Mouse (Mus musculus): Measurements from ENCODE around the gene Nudc. TPM values are rescaled to one million over a fixed set of nuclear protein-coding genes. Genes with fewer than 3 reads are reported as not detected.

Gene Nudc
- total RNA-seq, 2 experiments from 2014 or later = 45.6 to 53.5 TPM

DNA sequence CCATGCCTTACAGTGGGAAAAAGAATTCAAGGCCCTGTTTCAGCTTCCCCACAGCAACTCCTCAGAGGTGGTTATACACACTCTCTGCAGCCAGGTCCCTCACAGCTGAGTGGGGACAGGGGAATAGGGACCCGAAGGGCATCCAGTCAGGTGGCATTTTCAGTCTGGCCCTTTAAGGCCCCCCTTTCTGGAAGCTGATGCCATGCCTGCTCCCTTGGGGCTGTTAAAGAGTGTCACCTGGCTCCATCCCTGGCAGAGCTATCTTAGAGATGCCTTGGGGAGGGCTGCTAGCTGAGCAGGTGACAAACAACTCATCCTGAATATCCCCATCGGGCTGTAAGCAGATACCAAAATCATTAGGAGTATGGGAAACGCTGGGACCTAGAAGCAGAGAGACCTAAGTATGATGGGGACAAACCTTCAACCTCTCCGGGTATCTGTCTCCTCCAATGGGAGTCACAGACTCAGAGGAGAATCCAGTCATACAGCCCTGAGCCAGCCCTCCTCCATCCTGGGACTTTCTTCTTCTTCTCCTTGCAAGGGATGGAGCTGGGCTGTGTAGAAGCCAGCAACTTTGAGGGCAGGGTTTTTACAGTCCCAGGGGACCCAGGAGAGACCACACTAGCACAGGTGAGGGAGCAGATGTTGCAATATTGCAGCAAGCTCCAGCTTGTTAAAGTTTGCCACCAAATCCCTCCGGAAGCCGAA, 48.9 kb downstream of the Nudc start:
- DNase-seq = no peak
- peak overlapping the region; percentile 78 for H3K4me3 ChIP-seq
- intact Hi-C loops (cut with DNase I) = no loop called here
- no peak overlapping the region for H3K27ac ChIP-seq
- no peak for TF ChIP-seq CTCF (IDR thresholded peaks at IDR 0.05)

DNA sequence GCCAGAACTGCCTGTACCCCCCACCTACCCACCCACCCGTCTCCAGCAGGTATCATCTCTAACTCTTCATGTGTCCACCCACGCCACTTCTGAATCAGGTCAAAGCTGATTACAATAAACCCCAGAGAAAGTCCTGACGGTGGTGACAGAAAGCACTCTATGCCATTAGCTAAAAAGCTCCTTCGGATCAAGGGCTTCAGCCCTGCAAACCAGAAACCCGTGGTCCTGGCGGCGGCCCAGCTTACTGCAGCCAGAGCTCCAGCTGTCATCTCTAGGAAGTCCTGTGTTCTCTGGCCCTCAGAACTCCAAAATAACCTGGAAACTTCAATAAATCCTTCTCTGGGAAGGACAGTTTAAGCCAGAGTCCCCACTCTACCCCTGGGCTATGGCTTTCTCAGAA, 50.1 kb downstream of the Nudc start:
- DNase-seq = no peak
- H3K27ac ChIP-seq = no peak overlapping the region
- no peak overlapping the region for H3K4me3 ChIP-seq
- intact Hi-C loops (cut with DNase I) = no loop called here
- TF ChIP-seq CTCF (IDR thresholded peaks at IDR 0.05) = no peak

DNA sequence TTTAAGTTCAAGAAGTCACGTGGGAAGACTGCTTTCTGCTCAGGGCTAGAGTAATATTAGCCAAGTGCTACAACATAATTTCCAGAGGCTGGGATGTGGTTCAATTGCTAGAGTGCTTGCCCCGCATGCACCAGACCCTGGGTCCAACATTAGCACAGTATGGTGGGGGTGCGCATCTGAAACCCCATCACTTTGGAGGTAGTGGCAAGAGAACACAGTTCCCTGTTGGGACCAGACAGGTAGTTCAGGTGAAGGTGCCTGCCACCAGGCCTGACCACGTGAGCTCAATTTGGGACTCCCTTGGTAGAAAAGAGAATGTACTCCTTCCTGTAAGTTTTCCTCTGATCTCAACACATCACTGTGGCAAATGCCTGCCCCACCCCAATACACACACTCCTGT, 50.9 kb downstream of the Nudc start:
- Histone ChIP-seq H3K4me3 (peak overlapping the region; percentile 75; the same call in 1 of the 2 replicates), H3K27ac (no peak overlapping the region; the same call in 1 of the 2 replicates)
- intact Hi-C loops (cut with DNase I) = loop anchor here (1.0 to 5.0 kb wide), 2 partner anchors 16 to 73 kb away; no protein-coding TSS in a partner anchor
- no peak for TF ChIP-seq CTCF (IDR thresholded peaks at IDR 0.05)
- DNase-seq = no peak

DNA sequence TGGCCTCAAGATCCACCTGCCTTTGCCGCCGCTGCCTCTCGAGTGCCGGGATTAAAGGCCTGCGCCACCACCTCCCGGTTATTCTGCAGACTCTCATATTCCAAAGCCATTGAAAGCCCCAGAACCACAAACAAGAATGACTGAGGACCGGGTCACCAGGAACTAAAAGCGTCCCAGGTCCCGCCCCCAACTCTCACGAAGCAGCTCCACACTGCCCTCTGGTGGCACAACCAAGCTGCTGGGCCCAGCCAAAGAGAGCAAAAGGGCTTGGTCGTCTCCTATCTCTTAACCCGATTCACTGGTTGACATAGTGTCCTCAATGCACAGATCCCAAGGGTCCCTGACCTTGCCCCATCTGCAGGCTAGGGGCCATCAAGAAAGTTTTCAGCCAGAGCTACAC, 51.4 kb downstream of the Nudc start:
- no peak; the same call in 1 of the 2 replicates for TF ChIP-seq CTCF (IDR thresholded peaks at IDR 0.05)
- peak; percentile 92 for DNase-seq
- Histone ChIP-seq H3K27ac (peak overlapping the region; percentile 75), H3K4me3 (peak overlapping the region; percentile 75)
- intact Hi-C loops (cut with DNase I) = loop anchor here (1.0 to 5.0 kb wide), 2 partner anchors 15 to 72 kb away; no protein-coding TSS in a partner anchor

DNA sequence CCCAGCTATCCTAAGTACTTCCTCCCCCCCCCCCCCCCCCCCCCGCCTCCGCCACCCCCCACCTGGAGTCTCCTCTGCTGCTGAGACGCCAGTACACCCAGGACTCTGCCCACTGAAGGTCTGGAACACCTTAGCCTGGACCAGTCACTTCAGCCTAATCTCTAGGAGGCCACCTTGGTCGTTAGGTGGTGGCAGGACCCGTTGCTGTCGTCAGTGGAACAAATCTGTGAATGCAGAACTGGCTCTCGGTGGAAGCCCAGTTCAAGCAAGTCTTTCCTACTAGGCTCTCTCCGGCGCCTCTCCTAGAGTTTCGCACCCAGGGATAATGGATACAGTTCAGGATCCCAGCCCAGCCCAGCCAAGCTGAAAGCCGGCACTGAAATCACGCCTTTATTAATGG, 51.9 kb downstream of the Nudc start:
- DNase-seq = no peak
- Histone ChIP-seq H3K4me3 (peak overlapping the region; percentile 75), H3K27ac (peak overlapping the region; percentile 75)

DNA sequence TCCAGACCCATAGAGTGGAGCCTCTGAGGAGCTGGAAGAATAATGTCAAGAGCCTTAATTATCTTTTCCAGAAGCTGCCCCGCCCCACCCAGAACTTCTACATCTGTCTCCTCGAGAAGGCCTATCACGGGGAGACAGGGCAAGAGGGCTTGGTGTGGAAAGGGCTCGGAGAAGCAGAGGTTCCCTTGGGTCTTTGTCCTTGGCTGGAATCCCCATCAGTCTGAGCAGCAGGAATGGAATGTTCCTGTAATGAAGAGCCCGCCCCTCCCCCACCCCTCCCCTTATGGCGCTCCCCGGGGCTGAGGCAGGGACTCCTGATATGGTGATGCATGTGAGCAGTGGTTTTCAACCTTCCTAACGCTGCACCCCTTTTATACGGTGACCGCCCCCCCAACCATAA, 54.0 kb downstream of the Nudc start:
- Histone ChIP-seq H3K27ac (peak overlapping the region; percentile 74), H3K4me3 (peak overlapping the region; percentile 13; the same call in 1 of the 2 replicates)
- TF ChIP-seq CTCF (IDR thresholded peaks at IDR 0.05) = no peak
- intact Hi-C loops (cut with DNase I) = loop anchor here (5.0 kb wide), 1 partner anchor 69 kb away; no protein-coding TSS in a partner anchor
- peak; percentile 76 for DNase-seq

More for the DNA sequence above, 51.9 kb downstream of the Nudc start:
- intact Hi-C loops (cut with DNase I) = loop anchor here (1.0 to 5.0 kb wide), 2 partner anchors 15 to 72 kb away; no protein-coding TSS in a partner anchor
- no peak for TF ChIP-seq CTCF (IDR thresholded peaks at IDR 0.05)

DNA sequence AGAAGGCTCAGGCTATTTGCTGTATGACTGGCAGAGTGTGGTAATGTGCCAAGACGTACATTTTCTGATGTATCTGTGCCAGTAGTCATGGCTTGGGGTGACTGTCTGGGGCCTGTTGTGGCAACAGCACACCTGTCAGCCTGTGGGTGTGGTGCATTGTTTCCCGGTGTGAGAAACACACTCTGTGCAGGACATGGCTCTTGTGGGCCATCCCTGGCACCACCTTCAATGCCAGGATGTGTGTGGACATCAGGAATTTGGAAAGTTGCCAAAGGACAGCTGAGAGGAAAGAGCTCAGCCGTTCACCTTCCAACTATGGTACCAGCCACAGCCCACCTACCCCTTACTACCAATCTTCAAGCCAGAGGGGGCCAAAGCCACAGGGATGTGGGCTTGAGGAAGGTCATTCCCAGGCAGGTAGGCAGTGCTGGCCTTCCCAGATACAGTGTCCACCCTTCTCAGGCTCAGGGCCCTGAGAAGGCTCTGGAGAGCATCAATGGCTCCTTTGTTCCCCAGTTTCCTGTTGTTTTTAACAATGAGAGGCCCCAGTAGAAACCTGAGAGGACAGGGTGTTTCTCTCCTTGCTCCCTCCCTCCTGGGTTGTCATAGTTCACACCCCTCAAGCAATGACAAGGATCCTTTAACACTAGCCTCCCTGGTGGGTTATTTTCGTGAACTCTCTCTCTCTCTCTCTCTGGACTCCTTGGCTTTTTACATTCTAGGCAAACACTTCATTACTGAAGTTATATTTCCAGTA, 56.1 kb downstream of the Nudc start:
- Histone ChIP-seq H3K4me3 (no peak overlapping the region), H3K27ac (peak overlapping the region; percentile 58)
- no peak for TF ChIP-seq CTCF (IDR thresholded peaks at IDR 0.05)
- DNase-seq = no peak
- intact Hi-C loops (cut with DNase I) = loop anchor here (5.0 kb wide), 1 partner anchor 67 kb away; no protein-coding TSS in a partner anchor

DNA sequence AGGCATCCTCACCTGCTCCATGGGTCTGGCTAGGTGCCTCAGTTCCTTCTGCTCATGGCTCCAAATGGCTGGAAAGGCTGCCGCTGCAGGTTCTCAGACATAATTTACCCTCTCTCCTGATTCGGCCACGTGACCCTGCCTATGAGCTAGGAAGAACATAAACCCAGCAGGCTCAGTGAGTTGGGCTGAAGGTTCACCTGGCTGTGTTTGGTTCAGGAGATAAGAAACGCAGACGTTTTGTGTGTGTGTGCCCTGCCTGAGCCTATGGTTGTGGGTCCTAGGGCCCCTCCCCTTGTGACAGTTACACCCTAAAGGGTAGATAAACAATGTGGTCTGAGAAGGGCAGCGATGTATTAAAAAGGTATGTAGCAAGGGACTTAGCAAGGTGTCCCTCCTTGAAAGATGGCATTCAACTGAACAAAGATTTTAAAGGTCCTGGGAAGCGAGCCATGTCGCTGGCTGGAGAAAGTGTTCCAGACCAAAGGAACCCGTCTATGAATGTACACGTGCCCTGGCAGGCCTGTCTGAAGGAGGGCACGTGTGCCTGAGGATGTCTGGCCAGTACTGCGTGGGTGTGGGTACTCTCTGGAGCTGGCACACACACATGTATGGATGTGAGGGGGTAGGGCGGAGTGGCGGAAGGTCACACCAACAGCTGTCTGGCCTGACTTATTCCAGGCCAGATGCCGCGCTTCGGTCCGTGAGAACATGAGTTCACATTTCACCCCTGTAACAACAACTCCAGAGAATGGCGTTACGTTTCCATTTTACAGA, 57.0 kb downstream of the Nudc start:
- no peak overlapping the region for H3K4me3 ChIP-seq
- DNase-seq = no peak
- intact Hi-C loops (cut with DNase I) = no loop called here
- TF ChIP-seq CTCF (IDR thresholded peaks at IDR 0.05) = no peak
- H3K27ac ChIP-seq = peak overlapping the region; percentile 58

DNA sequence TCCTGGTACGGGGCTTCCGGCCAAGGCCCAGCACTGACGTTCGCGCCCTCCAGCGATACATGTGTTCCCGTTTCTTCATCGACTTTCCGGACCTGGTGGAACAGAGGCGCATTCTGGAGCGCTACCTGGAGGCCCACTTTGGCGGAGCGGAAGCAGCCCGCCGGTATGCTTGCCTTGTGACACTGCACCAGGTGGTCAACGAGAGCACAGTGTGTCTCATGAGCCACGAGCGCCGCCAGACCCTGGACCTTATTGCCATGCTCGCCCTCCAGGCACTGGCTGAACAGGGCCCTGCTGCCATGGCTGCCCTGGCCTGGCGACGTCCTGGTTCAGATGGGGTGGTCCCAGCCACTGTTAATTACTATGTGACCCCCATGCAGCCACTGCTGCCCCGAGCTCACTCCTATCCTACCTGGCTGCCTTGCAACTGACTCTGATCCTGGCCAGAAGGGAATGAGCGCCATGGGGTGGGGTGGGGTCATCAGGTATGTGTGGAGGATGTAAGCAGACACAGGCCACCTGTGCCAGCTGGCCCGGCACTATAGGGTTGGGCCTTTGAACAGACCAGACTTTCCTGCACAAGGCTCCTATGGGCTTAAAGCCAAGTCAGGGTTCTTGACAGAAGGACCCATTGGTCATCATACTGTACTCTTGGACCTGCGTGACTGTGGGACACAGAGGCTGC, 59.0 kb downstream of the Nudc start:
- Histone ChIP-seq H3K27ac (no peak overlapping the region), H3K4me3 (no peak overlapping the region)
- no peak for DNase-seq
- no peak for TF ChIP-seq CTCF (IDR thresholded peaks at IDR 0.05)
- intact Hi-C loops (cut with DNase I) = no loop called here

DNA sequence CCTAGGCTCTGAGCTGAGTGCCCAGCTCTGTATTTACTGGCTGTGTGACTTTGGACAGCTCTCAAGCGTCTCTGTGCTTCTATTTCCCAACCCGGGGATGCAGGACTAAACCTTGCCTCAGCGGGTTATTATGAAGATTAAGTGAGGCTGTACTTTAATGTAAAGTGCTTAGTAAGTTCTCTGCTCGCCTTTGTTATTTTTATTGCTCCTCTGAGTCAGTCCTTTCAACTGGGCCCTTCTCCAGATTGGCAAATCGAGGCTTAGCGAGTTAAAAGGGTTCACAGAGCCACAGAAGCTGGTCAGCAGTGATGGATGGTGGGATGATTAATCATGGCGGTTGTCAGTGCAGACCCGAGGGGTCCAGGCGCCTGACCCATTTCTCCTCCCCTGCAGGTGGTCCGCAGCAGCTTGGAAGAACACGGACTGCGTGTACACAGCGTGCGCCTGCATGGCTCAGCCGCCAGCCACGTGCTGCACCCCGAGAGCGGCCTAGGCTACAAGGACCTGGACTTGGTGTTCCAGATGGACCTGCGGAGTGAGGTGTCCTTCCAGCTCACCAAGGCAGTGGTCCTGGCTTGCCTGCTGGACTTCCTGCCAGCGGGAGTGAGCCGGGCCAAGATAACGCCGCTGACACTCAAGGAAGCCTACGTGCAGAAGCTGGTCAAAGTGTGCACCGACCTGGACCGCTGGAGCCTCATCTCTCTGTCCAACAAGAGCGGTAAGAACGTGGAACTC, 59.9 kb downstream of the Nudc start:
- intact Hi-C loops (cut with DNase I) = no loop called here
- Histone ChIP-seq H3K4me3 (no peak overlapping the region), H3K27ac (no peak overlapping the region)
- no peak for TF ChIP-seq CTCF (IDR thresholded peaks at IDR 0.05)
- no peak for DNase-seq

DNA sequence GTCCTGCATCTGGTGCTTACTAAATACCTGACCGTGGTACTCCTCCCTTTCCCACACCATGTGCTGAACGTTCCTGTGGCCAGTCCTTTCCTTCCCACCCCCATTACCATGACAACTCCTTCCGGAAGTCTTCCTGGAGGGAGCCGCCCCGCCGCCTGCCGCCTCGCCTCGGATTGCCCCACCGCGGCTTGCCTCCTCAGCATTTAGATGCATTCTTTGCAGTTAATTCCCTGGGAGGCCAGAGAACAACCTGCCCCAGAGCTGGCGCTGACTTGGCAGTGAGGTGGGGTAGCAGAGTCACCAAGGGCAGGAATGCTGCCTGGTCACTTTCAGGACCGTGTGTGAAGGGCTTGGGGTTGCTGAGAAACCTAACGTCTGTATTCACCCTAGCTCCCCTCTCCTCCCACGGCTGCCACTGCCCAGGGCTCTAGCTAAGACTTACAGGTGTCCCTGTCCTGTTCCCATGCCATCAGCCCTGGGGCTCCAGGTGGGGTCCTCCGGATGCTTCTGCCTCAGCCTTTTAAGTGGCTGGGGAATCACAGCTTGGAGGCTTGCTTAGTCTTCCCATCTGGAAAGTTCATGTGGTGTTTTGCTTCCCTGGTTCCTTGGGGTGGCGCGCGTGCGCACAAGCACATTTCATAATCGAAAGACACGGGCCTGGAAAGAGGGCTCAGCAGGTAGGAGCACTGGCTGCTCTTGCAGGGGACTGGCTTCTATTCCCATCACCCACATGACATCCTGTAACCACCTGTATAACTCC, 61.4 kb downstream of the Nudc start:
- peak; percentile 62 for DNase-seq
- no peak for TF ChIP-seq CTCF (IDR thresholded peaks at IDR 0.05)
- H3K27ac ChIP-seq = peak overlapping the region; percentile 81
- H3K4me3 ChIP-seq = peak overlapping the region; percentile 65
- intact Hi-C loops (cut with DNase I) = no loop called here

Small RNA genes within 50 kb of the gene (microRNA-seq; reads per million reads assigned to microRNA genes)
- not detected for gene Gm23158

Other genes with a start within 250 kb of the Nudc start
- 10 to 100 TPM; 86.7 to 93.4 TPM for gene Wdtc1, start 192.5 kb downstream of the Nudc start, total RNA-seq (2021)
- gene Slc9a1, start 176.3 kb downstream of the Nudc start, total RNA-seq (2021) = 10 to 100 TPM in 1 of 2 experiments, 1 to 10 TPM in 1; 8.1 to 11.7 TPM
- 1 to 10 TPM; 1.1 TPM for gene Tent5b, start 65.9 kb downstream of the Nudc start, total RNA-seq (2021)
- gene Trnp1, start 47.4 kb downstream of the Nudc start, total RNA-seq (2021) = under 1 TPM; 0.36 to 0.61 TPM
- gene Kdf1, start 27.0 kb downstream of the Nudc start, total RNA-seq (2021) = not detected
- gene Nr0b2, start 7.4 kb upstream of the Nudc start, total RNA-seq (2021) = not detected
- gene Gpatch3, start 28.7 kb upstream of the Nudc start, total RNA-seq (2021) = 1 to 10 TPM; 3.0 to 3.2 TPM
- 1 to 10 TPM; 4.9 to 6.3 TPM for gene Gpn2, start 38.4 kb upstream of the Nudc start, total RNA-seq (2021)
- 1 to 10 TPM; 1.1 to 1.5 TPM for gene Sfn, start 56.2 kb upstream of the Nudc start, total RNA-seq (2021)
- gene Zdhhc18, start 104.2 kb upstream of the Nudc start, total RNA-seq (2021) = 10 to 100 TPM; 25.4 to 32.3 TPM
- gene Pigv, start 126.7 kb upstream of the Nudc start, total RNA-seq (2021) = 10 to 100 TPM; 10.4 to 11.7 TPM
- 10 to 100 TPM; 24.1 to 26.2 TPM for gene Arid1a, start 210.8 kb upstream of the Nudc start, total RNA-seq (2021)